Mouse (Mus musculus) ovary, postnatal 36 days (tissue): Measurements from ENCODE around the gene Edrf1.

Experiments used
- DNase-seq: peaks from one replicate; pipeline ENCODE4 v3.0.0; 2022; ENCODE audit warnings: low spot score, mixed read lengths

Edrf1 gene

GRCm38 (mm10) chr7:133637361-133638305 is at the start of gene Edrf1:
Gene Edrf1, plus strand, starts transcription at chr7:133637543.
- peak; percentile 96 for DNase-seq

- no peak for DNase-seq
These were observed 45.6 kb upstream of the Edrf1 start for GRCm38 (mm10) chr7:133591750-133592149.

- no peak for DNase-seq
These were observed 36.8 kb upstream of the Edrf1 start for GRCm38 (mm10) chr7:133600558-133600957.

GRCm38 (mm10) chr7:133602058-133602457 is 35.3 kb upstream of the Edrf1 start, which contains the start of gene Tex36:
Gene Tex36, minus strand, starts transcription at chr7:133602158.
- DNase-seq, result no peak

GRCm38 (mm10) chr7:133603156-133603555 is 34.2 kb upstream of the Edrf1 start:
- no peak for DNase-seq

GRCm38 (mm10) chr7:133604427-133605081 is 32.8 kb upstream of the Edrf1 start:
- no peak for DNase-seq

GRCm38 (mm10) chr7:133607331-133607730 is 30.0 kb upstream of the Edrf1 start:
- no peak for DNase-seq

GRCm38 (mm10) chr7:133607883-133608575 is 29.3 kb upstream of the Edrf1 start:
- no peak for DNase-seq

- no peak for DNase-seq
These were observed 28.6 kb upstream of the Edrf1 start for GRCm38 (mm10) chr7:133608631-133609340.

- DNase-seq, result no peak
These were observed 27.8 kb upstream of the Edrf1 start for GRCm38 (mm10) chr7:133609585-133609984.

- no peak for DNase-seq
These were observed 24.4 kb upstream of the Edrf1 start for GRCm38 (mm10) chr7:133612981-133613380.

- no peak for DNase-seq
These were observed 16.6 kb upstream of the Edrf1 start for GRCm38 (mm10) chr7:133620721-133621120.

GRCm38 (mm10) chr7:133623226-133623625 is 14.1 kb upstream of the Edrf1 start:
- DNase-seq, result no peak

GRCm38 (mm10) chr7:133627184-133627936 is 10.0 kb upstream of the Edrf1 start:
- DNase-seq, result no peak

GRCm38 (mm10) chr7:133630821-133631220 is 6.5 kb upstream of the Edrf1 start:
- no peak for DNase-seq

- DNase-seq, result peak; percentile 47
These were observed 4.9 kb upstream of the Edrf1 start for GRCm38 (mm10) chr7:133632476-133632875.

GRCm38 (mm10) chr7:133634932-133635650 is 2.3 kb upstream of the Edrf1 start:
- no peak for DNase-seq

- DNase-seq, result peak; percentile 85
These were observed 498 bp upstream of the Edrf1 start for GRCm38 (mm10) chr7:133636738-133637352.

- DNase-seq, result no peak
These were observed 963 bp downstream of the Edrf1 start for GRCm38 (mm10) chr7:133638306-133638705.

GRCm38 (mm10) chr7:133638821-133639220 is 1.5 kb downstream of the Edrf1 start:
- no peak for DNase-seq
